Mouse (Mus musculus): Measurements from ENCODE around the gene Zfp775.
A peak's percentile ranks its signal among the peaks of the same experiment; 100 is the strongest.

Gene Zfp775

DNA sequence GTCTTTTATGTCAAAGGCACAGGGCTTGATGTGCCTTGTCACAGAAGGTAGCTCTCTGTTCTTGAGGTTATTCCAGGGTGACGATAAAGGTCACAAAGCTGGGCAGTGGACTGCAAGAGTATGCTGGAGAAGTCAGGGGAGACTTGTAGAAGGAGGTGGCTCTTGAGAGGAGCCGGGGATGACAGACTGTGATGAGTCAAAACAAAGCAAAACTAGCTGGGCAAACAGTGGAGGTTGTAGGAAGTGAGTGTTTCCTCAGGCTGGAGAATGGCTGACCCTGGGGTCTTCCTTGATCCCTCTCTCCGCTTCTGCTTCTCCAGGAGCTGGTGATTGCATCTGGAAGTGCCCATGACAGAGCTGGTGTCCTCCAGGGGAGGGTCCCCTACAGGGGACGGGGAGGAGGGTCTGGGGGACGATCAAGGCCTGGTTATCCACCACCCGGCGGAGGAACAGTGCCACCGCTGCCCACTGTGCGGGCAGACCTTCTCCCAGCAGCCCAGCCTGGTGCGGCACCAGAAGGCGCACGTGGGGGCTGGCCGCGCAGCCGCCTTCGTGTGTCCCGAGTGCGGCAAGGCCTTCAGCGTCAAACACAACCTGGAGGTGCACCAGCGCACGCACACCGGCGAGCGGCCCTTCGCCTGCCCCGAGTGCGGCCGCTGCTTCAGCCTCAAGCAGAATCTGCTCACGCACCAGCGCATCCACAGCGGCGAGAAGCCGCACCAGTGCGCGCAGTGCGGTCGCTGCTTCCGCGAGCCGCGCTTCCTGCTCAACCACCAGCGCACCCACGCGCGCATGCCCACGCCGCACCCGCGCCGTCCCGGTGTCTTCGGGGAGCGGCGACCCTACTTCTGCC lies 27.2 kb downstream of the Zfp775 start:
- peak; percentile 48 to 68 for DNase-seq

DNA sequence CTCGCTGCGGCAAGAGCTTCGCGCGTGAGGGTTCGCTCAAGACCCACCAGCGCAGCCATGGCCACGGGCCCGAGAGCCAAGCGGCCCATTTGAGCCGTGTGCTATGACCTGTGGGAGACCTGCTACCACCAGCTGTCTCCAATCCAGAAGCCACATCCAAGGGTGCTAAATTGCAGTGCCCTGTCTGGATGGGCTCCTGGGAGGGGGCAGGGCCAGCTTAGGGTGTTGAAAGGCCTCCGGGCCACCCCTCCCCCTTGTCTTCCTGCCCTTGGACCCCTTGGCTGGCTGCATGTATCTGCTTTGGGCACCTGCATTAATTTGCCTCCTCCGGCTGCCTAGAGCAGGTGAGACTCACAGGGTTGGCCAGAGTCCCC lies 27.8 kb downstream of the Zfp775 start:
- DNase-seq = peak; percentile 41 to 62

DNA sequence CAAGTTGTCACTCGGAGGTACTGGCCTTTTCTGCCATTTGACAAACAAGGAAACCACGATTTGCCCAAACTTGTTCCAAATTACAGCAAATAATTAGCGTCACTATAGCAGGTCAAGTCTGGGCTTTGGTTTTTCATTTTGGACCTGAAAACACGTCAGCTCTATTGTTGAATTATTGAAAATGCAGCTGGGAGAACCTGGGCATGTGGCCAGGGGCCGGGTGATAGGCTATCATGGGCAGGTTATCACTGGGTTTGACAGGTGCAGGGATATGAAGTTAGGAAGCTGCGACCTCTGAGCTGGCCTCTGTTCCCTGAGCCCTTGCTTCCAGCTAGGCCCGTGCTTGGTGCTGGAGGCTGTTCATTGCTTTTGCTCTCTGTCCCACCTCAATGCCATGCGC lies 29.0 kb downstream of the Zfp775 start:
- DNase-seq = no peak

DNA sequence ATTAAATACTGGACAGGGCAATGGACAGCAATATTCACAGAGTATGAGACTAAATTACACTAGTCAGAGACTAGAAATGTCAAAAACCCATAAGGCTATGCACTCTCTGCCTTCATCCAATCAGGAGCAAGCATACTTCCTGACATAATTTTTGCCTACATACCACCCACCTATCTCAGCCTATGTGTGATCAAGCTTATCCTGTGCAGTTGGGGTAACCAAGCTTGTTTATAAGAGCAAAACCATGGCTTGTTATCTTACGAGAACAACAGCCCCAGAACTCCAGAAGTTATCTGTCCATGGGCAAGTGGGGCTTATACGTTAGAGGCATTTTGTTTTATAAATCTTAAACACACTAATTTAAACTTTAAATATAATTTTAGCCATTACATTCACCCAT lies 33.2 kb downstream of the Zfp775 start:
- DNase-seq = no peak

DNA sequence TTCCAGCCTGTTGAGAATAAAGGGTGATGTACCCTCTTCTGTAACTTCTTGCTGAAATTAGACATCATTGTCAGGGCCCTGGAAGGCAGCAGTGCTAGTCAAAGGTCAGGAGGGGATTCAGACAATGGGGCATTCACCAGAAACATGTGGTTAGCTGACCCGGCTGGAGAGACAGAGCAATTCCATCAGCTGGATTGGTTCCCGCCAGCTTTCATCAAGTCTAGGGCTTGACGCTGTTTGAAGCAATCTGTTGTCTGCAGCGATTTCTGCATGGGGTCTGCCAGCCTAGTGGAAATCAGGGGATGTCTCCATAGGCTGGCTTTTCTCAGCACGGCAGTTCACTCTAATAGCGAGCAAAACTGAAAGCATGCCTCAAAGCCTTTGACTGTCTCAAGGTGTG lies 34.7 kb downstream of the Zfp775 start:
- DNase-seq = no peak

DNA sequence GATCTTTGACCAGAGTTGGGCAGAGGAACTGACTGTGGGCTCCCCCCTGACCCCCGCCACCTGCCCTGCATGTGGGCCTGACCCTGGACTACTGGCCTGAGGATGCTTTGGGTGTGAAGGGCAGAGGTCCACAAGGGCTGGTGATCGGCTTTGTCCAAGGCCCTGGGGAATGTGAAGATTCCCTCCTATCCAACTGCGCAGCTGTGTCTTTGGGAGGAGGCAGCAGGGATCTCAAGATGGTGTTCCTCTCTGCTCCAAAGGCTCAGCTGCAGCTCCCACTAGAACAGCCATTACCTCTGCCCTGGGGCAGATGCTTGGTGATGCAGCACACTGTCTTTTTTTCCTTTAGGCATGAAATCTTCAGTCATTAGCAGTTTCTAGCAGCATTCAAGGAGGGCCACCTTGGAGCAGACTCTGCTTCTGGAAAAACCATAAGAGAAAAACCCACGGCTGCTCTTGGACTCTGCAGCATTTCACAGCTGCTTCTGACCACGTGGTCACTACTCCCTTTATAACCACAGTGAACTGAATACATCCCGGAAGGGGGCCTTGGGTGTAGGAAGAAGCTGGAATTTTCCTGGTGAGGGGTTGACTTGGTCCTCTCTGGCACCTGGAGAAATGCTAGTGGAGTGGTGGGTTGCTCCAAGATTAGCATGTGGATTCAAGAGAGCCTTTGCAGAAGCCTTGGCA lies 36.1 kb downstream of the Zfp775 start:
- DNase-seq = no peak

DNA sequence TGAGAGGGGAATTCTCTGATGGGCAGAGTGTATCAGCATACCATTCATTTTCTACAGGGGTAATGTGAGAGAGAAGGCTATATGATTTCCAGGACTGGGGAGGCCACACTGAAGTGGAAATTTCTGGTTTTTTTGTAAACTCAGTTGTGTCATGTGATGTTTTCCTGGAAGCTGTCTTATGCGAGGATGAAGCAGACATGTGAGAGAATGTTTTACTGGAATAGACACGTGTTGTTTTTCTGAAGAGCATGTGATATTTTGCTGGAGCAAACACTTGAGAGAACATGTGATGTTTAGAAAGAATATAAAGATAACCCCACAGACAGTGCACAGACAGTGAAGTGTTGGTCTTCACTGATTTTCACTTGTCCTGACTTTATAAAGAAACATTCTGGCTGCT lies 36.7 kb downstream of the Zfp775 start:
- DNase-seq = no peak

DNA sequence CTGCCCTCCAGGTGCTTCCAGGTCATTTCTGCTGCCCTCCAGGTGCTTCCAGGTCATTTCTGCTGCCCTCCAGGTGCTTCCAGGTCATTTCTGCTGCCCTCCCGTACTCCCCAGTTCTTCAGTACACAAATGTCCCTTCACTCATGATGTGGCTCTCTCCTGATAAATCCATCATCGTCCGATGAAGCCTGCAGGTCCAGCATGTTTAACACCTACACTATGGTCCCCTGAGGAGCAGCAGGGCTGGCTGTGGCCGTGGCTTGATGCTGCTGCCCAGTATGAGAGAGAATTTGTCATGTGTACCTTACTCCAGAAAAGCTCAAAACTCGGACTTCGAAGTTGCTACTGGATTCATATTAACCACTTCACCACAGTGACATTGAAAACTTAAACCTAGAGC lies 39.5 kb downstream of the Zfp775 start:
- no peak for DNase-seq

DNA sequence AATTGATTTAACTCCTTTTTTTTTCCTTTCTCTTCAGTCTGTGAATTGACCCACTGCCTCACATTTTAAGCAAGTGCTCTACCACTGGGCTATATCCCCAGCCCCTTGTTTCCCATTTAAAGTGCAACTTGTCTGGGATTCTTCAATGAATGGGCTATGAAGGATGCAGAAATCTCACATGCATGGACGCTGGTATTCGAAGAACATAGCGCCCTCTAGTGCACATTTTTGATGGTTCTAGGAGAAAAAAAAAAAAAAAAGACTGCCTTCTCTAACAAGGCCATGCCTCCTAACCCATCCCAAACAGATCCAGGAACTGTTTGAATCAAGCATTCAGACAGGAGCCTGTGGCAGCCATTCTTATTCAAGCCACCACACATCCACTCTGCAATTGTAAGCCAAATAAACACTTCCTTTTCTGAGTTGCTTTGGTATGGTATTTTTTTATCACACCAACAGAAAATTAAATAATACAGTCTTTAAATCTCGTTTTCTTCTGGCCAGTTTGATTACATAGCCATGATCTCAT lies 41.0 kb downstream of the Zfp775 start:
- DNase-seq = peak in 1 of 2 experiments; percentile 36

DNA sequence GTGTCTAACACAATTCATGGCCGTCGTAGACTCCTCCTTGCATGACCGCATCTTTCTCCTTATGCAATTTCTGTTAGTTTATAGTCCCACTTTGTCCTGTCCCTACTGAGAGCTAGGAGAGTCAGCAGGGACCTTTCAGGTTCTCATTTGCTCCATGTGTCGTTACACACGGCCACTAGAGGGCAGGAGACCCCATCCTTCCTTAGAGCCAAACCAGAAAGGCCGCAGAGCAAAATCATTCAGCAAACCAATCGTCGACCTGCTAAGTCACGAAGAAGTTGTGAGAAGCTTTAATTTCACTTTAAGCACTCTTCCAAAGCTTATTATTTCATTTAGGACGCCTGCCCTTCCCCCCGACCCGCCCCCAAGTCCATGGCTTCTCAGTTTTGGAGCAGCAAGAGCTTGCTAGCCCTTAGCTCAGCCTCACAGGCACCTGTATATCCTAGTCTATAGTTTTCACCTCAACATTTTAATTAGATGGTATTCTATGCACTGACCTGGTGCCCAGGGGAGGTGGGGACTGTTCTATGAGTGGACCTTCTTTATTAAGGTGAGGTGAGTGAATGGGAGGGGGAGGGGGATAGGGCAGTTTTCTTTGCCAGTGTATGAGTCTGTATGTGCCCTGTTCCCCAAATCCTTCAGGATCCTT lies 43.9 kb downstream of the Zfp775 start:
- peak; percentile 84 to 88 for DNase-seq

DNA sequence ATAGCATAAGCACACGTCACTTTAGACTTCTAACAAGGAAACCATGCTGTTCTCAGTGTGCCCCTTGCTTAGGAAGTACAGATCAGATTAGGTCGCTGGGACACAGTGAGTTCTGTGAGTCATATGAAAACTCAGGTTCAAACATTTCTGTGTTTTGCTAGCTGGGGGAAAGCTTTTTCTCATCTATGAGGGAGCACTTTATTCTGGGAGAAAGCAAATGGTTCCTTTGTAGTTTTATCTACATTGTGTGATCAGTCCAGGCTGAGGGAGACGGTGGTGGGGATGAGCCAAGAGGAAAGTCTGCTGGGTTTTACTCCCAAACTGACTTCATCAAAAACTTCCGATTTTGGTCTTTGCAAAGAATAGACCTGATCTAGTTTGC lies 44.4 kb downstream of the Zfp775 start:
- DNase-seq = no peak

DNA sequence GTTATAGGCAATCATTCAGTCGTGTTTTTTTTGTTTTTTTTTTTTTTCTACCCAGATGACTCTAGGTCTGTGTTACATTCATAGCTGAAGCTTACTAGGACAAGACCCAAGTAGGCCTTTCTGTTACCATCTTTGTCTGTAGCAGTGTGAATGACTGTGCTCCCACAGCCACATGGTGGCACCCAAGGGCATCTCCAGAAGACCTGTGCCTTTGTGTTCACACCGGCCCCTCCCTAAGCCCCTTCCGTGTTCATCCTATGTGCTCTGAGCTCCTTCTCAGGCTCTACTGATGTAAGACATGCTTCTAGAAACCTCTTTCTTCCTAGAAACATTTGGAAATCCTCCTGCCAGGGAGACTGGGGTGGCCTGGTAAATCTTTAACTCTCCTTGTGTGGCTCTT lies 45.1 kb downstream of the Zfp775 start, which contains the start of gene Gimap8:
TSS of gene Gimap8 (plus strand) at position 240 of the 400 bp plus-strand sequence.
- DNase-seq = peak; percentile 70 to 83

DNA sequence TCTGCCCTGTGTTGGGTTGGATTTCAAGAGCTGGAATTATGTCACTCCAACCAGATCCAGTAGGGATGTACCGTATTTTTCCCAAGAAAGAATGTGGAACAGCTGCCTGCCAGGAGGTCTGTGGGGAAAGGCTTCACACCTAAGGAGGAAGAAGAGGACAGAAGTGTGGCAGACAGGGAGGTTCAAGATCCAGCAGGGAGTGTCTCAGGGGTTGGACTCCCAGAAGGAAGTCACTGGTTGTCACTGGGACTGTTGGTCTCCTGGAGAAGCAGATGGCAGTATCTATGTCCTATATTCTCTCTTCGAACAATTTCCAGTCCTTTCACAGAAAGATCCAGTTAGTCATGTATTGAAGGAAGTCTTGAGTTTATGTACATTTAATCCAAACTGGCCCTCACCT lies 45.7 kb downstream of the Zfp775 start:
- DNase-seq = no peak

DNA sequence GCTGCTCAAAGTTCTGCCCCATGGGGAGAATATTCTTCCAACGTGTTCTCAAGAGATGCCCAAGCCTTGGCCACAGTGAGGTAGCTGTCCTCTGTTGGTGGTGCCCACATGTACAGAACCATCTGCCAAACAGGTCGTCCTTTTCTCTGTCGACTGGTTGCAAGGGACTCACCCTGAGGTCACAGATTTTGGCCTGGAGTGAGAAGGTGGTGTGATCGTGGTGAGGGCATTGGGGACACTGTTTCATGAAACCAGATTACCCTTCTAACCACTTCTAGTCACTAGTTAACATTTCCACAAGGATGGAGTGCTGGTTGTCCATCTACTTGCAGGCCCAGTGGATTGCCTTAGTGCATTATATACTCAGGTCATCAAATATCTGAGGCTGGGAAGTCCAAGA lies 46.9 kb downstream of the Zfp775 start:
- no peak for DNase-seq

DNA sequence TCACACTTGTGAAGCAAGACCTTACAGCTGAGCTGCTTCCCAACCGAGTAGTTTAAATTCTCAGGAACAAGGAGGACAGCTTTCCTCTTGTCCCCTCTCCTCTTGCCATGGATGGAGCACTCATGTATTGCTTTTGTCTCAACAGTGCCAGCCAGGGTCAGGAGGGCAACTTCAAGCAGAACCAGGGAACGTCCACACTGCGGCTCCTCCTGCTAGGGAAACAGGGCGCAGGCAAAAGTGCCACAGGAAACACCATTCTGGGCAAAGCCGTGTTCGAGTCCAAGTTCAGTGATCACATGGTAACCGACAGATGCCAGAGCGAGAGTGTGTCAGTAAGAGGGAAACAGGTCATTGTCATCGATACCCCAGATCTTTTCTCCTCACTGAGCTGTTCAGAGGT lies 48.2 kb downstream of the Zfp775 start:
- no peak for DNase-seq

DNA sequence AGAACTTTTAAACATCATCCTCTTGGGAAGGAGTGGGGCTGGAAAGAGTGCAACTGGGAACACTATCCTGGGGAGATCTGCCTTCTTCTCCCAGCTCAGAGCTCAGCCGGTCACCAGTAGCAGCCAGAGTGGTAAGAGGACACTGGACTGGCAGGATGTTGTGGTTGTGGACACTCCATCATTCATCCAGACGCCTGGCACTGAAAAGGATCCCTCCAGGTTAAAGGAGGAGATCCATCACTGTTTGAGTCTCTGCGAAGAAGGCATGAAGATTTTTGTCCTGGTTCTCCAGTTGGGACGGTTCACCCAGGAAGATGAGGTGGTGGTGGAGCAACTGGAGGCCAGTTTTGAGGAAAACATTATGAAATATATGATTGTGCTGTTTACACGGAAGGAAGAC lies 56.9 kb downstream of the Zfp775 start:
- DNase-seq = no peak

DNA sequence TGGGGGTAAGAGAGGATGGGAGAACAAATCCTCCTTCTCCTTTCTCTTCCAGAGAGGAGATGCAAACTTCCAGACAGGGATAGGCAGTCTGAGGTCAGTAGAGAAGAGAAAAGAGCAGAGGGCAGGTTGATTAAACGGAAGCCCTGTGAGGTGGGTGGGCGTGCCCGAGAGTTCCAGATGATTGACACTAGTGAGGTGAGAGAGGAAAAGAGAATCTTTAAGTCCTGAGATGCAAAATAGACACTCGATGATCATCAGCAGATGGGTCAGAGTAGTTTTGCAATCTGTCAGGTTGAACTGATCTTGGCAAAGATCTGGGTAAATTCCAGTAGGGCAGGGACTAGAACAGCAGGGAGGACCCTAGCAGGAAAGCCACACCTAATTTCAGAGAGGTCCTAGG lies 62.9 kb downstream of the Zfp775 start:
- DNase-seq = no peak

DNA sequence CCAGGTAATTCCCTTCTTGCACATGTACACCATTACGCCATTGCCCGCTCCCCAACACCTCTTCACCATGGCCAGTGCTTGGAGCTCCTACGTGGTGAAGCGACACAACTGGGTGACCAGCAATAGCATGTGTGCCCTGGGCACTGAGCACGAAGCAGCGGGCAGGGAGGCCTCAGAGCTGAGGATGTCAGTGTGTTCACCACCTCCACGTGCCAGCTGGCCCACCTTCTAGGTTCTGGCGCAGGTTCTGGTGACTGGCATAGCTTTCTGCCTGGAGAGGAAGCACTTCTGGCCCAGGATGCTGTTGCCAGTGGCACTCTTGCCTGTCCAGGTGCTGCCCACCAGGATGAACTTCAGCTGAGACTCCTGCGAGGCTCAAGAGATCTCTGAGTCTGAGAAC lies 63.6 kb downstream of the Zfp775 start:
- DNase-seq = no peak

DNA sequence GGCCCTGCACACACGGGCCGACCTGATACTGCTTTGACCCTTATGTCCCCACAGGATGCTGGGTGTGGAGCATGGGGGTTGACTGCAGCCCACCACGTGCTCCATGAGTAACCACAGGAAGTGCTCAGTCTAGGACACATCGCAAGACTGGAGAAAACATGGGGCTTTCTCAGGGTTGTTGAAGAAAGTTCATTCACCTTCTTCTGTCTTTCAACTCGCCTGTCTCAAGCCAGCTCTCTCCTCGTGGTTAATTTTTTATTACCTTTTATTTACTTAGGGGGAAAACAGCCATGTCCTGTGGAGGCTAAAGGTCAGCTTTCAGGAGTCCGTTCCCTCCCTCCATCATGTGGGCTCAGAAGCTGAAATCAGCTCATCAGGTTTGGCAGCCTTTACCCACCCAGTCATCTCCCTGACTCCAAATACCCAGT lies 64.3 kb downstream of the Zfp775 start:
- no peak for DNase-seq

DNA sequence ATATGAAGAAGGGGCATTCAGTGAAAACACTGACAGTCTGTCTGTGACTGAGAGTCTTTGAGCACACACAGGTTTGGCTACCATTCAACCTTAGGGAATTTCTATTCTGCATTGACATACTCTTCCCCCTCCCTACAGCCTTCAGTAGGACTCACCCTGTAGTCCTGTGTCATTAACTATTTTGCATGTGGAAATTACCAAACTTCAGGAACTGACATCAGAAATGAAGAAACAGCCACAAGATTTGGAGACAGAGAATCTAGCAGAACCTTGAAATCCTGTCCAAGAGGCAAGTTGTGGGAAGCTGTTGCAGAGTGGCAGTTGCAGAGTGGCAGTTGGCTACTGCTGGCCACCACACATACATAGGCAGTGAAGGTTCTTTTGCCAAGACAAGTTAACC lies 66.2 kb downstream of the Zfp775 start:
- no peak for DNase-seq

DNA sequence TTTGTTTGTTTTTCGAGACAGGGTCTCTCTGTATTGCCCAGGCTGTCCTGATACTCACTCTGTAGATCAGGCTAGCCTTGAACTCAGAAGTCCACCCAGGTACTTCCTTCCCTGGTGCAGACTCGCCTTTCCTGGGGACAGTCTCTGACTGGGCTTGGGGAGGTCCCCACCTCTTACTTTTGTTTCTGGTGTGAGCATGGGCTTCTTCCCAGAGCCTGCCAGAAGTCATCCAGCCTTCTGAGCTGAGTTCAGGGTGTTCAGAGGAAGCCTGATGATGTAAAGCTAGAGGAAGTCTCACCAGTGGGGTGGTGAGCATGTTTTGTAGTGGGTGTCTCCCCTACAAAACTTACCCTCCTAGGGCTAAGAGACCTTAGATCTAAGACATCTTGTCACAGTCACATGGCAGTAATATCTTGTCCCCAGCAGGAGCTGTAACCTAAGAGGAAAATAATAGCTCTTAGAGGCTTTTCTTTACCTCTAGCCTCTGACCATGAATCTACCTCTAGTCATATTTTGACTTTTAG lies 67.6 kb downstream of the Zfp775 start:
- no peak for DNase-seq
